ENCODE assay signal across 9 mouse cellular contexts in the genomic region with DNA sequence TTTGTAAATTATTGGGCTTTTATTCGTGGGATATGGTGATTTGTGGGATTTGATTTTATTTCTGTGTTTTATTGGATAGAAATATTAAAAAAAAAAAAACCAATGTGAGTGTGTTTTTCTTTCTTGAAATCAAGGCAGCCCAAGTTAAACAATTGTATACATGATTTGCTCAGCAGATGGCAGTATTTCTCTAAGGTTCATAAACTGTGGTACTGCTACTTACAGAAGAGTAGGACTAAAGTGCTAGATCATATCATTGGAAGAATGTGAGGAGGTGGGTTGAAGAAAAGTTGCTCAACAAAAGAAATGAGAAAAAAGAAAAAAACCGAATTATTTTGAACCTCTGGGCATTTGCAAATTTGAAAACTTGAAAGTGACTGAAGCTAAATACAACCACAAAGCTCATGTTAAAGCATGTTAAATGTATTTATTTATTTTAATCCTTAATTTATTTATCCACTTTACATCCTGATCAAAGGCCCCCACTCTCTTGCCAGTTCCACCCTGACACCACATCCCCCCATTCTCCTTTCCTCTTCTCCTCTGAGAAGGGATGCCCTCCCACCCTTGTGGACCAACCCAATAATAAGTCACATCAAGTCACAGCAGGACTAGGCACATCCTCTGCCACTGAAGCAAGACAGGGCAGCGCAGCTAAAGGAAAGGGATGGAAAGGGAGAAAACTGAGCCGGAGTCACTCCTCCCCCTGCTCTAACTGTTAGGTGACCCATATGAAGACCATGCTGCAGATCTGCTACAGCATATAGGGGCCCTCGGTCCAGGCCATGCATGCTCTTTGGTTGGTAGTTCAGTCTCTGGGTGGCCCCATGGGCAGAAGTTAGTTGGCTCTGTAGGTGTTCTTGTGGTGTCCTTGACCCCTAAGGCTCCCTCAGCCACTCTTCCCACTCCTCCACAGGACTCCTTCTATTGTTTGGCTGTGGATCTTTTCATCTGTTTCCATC. TPM values are rescaled to one million over a fixed set of nuclear protein-coding genes. Genes with fewer than 3 reads are reported as not detected.
DNase-seq lines count a peak whose midpoint lies in the region; ATAC-seq and TF ChIP-seq lines count a peak whose summit lies in the region.
"Had no signal": no experiment of that assay in that cellular context is flagged by ENCODE, and none has a peak within 500 bp of the region (broad histone marks: within the 10 kb centered on the region; RNA-seq: fewer than 3 reads in every experiment).

No protein-coding gene starts in this region.

- H3K4me3 ChIP-seq in lung, adult 2 months (replicated peaks; ENCODE audit: extremely low read depth, low read depth, low read length), result no peak overlapping the region
- no peak overlapping the region for H3K4me3 ChIP-seq in forebrain, embryonic 14.5 days (ENCODE audit: low read depth, low read length)
- no peak overlapping the region for H3K4me3 ChIP-seq in neural tube, embryonic 14.5 days (ENCODE audit: low read depth, low read length)
- no peak overlapping the region for H3K4me3 ChIP-seq in intestine, embryonic 15.5 days (replicated peaks)
- H3K4me3 ChIP-seq: liver, embryonic 15.5 days had no signal

- H3K4me1 ChIP-seq in lung, adult 2 months (ENCODE audit: control insufficient read depth, insufficient read depth, low read length), result no peaks in the 10 kb centered on the region
- no peaks in the 10 kb centered on the region for H3K4me1 ChIP-seq in forebrain, embryonic 14.5 days (ENCODE audit: control insufficient read depth, insufficient read depth, low read length)
- no peaks in the 10 kb centered on the region for H3K4me1 ChIP-seq in neural tube, embryonic 14.5 days (ENCODE audit: control insufficient read depth, insufficient read depth, low read length)
- no peaks in the 10 kb centered on the region for H3K4me1 ChIP-seq in intestine, embryonic 15.5 days (replicated peaks)
- H3K4me1 ChIP-seq: liver, embryonic 15.5 days had no signal

- no peaks in the 10 kb centered on the region for H3K36me3 ChIP-seq in forebrain, embryonic 14.5 days (ENCODE audit: control insufficient read depth, insufficient read depth, low read length)
- no peaks in the 10 kb centered on the region for H3K36me3 ChIP-seq in neural tube, embryonic 14.5 days (ENCODE audit: control insufficient read depth, insufficient read depth, low read length)
- H3K36me3 ChIP-seq in intestine, embryonic 15.5 days, result no peaks in the 10 kb centered on the region
- H3K36me3 ChIP-seq: liver, embryonic 15.5 days had no signal

- TF ChIP-seq POLR2A in lung, adult 2 months (IDR thresholded peaks at IDR 0.05; ENCODE audit: borderline replicate concordance, extremely low read depth, low read depth, low read length), result no peak

- DNase-seq in cerebellum, adult 8-10 months, result peak; percentile 11
- DNase-seq in cerebellum, adult 11-12 months, result no peak
- no peak for DNase-seq in lung, adult 2 months
- DNase-seq in lung, postnatal 14 days, result no peak
- DNase-seq in forebrain, embryonic 14.5 days (ENCODE audit: low spot score), result peak; percentile 89

- no peak overlapping the region for H3K27ac ChIP-seq in forebrain, embryonic 14.5 days (ENCODE audit: low read depth, low read length)
- no peak overlapping the region for H3K27ac ChIP-seq in neural tube, embryonic 14.5 days (ENCODE audit: low read depth, low read length)
- H3K27ac ChIP-seq in intestine, embryonic 15.5 days, result no peak overlapping the region
- H3K27ac ChIP-seq: liver, embryonic 15.5 days had no signal

- TF ChIP-seq CTCF in lung, adult 2 months (IDR thresholded peaks at IDR 0.05; ENCODE audit: insufficient read depth, low read length), result 0 out of 2 replicates have a peak, but pooled peaks have one; percentile 18

- ATAC-seq in forebrain, embryonic 14.5 days, result peak; percentile 72
- ATAC-seq in neural tube, embryonic 14.5 days (ENCODE audit: low read depth), result peak; percentile 70; the same call in 1 of the 2 replicates
- no peak for ATAC-seq in erythroblast, adult 5-6 weeks (replicated peaks; ENCODE audit: low FRiP score, poor library complexity, severe bottlenecking)
- no peak for ATAC-seq in intestine, embryonic 15.5 days

- H3K27me3 ChIP-seq in forebrain, embryonic 14.5 days (replicated peaks; ENCODE audit: control insufficient read depth, insufficient read depth, low read length), result no peaks in the 10 kb centered on the region
- no peaks in the 10 kb centered on the region for H3K27me3 ChIP-seq in neural tube, embryonic 14.5 days (ENCODE audit: control insufficient read depth, insufficient read depth, low read length)
- no peaks in the 10 kb centered on the region for H3K27me3 ChIP-seq in intestine, embryonic 15.5 days (replicated peaks)
- H3K27me3 ChIP-seq: liver, embryonic 15.5 days had no signal

- WGBS in lung, adult 2 months, result 42% methylated on average over 5 of the region's 5 CpGs
- 53% methylated on average over 5 of the region's 5 CpGs for WGBS in forebrain, embryonic 14.5 days
- WGBS in neural tube, embryonic 14.5 days, result 54% methylated on average over 5 of the region's 5 CpGs
- 46% methylated on average over 5 of the region's 5 CpGs for whole genome bisulfite sequencing in intestine, embryonic 15.5 days

- no peaks in the 10 kb centered on the region for H3K9me3 ChIP-seq in forebrain, embryonic 14.5 days (replicated peaks; ENCODE audit: control insufficient read depth, low read length)
- H3K9me3 ChIP-seq in neural tube, embryonic 14.5 days (ENCODE audit: control insufficient read depth, low read length), result no peaks in the 10 kb centered on the region
- no peaks in the 10 kb centered on the region for H3K9me3 ChIP-seq in intestine, embryonic 15.5 days
- H3K9me3 ChIP-seq: liver, embryonic 15.5 days had no signal

- no peak overlapping the region for H3K9ac ChIP-seq in forebrain, embryonic 14.5 days (ENCODE audit: low read length)
- no peak overlapping the region for H3K9ac ChIP-seq in neural tube, embryonic 14.5 days (replicated peaks; ENCODE audit: low read depth, low read length)
- no peak overlapping the region for H3K9ac ChIP-seq in intestine, embryonic 15.5 days
- H3K9ac ChIP-seq: liver, embryonic 15.5 days had no signal

- no peak overlapping the region for H3K4me2 ChIP-seq in forebrain, embryonic 14.5 days (ENCODE audit: low read length)
- no peak overlapping the region for H3K4me2 ChIP-seq in neural tube, embryonic 14.5 days (ENCODE audit: low read depth, low read length)
- H3K4me2 ChIP-seq in intestine, embryonic 15.5 days (replicated peaks), result no peak overlapping the region
- H3K4me2 ChIP-seq: liver, embryonic 15.5 days had no signal

RNA-seq across cellular contexts. Expression of a gene that starts 18.0 kb away (rescaled TPM):
- polyA plus RNA-seq in lung, adult 2 months (2012; rRNA removed), result 1.1 and 1.8 TPM in 2 replicates
- 2.5 and 2.8 TPM in 2 replicates for polyA plus RNA-seq in forebrain, embryonic 14.5 days (2014; fragmentation: Nextera tagmentation; extraction: Ambion mirVana)
- polyA plus RNA-seq in neural tube, embryonic 14.5 days (2014; fragmentation: Nextera tagmentation; extraction: Ambion mirVana), result 2.0 and 2.4 TPM in 2 replicates
- total RNA-seq in erythroblast, adult 5-6 weeks (2015; ENCODE audit: low replicate concordance), result not detected in 2 replicates
- 0.70 TPM in 1 of 2 replicates, not detected in the other for total RNA-seq in erythroblast, adult 5-6 weeks (2017; ENCODE audit: low replicate concordance)
- 0.38 and 0.71 TPM in 2 replicates for polyA plus RNA-seq in intestine, embryonic 15.5 days (2015; fragmentation: Nextera tagmentation; extraction: Ambion mirVana)
- polyA plus RNA-seq: liver, embryonic 15.5 days had no signal

Comparison
In these comparisons a context has a peak if more than half of its experiments do, and no peak if none do; other contexts are left out.
1. DNase-seq: peak in cerebellum, adult 8-10 months (single experiment) and forebrain, embryonic 14.5 days (single experiment); none in cerebellum, adult 11-12 months (single experiment), lung, adult 2 months (single experiment) and lung, postnatal 14 days (single experiment).
2. ATAC-seq: peak in forebrain, embryonic 14.5 days (single experiment) and neural tube, embryonic 14.5 days (single experiment); none in erythroblast, adult 5-6 weeks (single experiment) and intestine, embryonic 15.5 days (single experiment).